Mouse (Mus musculus): Measurements from ENCODE around the gene Tmod2. TPM values are rescaled to one million over a fixed set of nuclear protein-coding genes. Genes with fewer than 3 reads are reported as not detected.

Gene Tmod2
- polyA plus RNA-seq (2014; fragmentation: Illumina TruSeq; extraction: RNeasy Lipid Tissue Mini Kit (QIAGEN cat#74804); ENCODE audit: low read depth, low replicate concordance) = 0.85 TPM

DNA sequence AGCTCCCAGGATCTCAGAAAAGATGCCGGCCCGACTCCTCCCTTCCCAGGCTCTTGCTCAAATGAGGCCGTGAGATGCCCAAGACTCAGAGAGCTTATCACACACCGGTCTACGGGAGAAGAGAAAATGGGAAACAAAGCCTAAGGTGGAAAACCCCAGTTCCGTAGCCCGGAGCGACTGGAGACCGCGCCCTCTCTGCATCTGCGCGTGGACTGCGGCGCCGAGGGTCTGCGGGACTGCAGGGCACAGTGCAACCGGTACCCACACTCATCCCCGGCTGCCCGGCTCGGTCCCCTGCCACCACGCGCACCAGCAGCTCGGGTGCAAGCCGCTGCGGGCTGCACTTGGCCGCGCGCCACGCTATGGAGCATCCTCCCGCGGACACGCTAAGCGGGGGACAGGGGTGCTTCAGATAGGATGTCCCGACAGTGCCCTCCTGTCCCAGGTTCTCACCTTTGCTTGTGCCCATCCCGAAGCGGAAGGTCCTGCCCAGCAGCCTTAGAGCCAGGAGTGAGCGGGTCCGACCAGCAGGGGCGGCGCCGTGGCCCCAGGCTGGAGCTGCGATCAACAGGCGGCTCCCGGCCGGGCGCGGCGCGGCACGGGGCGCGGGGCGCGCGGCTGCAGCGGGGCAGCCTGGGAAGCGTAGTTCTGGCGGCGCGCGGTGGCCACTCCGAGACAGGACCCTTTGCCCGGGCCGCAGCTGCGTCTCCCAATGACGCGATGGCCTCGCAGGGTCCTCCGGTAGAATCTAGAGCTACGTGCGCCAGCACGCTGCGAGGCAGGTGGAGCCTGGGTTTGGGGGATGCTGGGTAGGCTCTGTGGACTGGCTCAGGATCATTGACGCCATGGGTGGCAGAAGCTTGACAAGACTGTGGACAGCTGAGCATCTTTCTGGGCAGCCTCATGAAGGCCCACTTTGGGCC is at the start of gene Tmod2:
Tmod2 (minus strand) TSS at position 755 of the 923 bp plus-strand sequence.

DNA sequence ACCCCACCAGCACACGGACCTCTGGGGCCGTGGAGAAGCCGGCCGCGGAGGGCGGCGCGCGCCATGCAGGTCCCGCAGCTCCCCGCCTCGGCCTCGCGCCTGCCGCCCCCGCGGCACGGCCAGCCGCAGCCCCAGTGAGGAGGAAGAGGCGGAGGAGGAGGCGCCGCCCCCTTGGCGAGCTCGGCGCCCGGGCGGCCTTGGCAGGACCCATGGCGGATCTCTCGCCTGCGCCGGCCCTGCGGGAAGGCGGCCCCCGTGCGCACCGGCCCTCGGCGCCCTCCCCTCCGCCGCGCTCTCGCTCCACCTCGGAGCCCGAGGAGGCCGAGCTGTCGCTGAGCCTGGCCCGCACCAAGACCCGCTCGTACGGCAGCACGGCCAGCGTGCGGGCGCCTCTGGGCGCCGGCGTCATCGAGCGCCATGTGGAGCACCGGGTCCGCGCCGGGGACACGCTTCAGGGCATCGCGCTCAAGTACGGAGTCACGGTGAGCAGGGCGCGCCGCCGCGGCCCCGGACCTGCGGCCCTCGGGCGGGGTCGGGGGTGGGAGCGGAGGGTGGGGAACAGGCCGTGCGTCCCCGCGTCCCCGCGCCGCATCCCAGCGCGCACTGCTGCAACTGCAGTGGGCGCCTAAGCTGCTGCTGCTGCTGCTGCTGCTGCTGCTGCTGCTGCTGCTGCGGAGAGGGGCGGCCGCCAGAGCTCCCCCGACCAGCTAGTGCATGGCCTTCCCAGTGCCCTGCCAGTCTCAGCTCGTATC is 14.6 kb upstream of the Tmod2 start, which contains the start of gene Lysmd2:
Lysmd2 (plus strand) TSS at position 186 of the 752 bp plus-strand sequence.

DNA sequence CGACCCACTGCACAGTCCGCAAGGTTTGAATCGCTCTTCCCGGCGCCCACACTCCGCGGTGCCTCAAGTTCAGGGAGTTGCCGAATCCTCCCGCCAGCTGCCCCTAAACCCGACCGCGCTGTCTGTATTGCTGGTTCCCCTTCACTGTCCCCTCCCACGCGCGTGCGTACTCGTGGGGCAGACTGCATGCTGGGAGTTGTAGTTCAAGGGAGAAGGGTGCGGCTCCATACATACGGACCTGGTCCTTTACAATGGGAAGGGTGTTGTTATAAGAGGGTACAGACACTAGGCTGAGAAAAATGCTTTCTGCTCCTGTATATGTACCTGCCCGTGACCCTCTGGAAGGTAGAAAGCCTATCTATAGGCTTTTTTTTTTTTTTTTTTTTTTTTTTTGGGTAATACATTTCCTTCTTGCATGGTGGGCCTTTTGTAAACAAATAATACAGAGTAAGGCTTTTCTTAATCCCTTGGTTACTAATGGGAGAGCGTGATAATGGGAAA is 51.6 kb downstream of the Tmod2 start, which contains the start of gene Tmod3:
Tmod3 (minus strand) TSS at position 146 of the 501 bp plus-strand sequence.

Other genes starting within 250 kb of the Tmod2 start
- 28.6 TPM for gene Mapk6, start 201.3 kb downstream of the Tmod2 start, polyA plus RNA-seq (2014; fragmentation: Illumina TruSeq; extraction: RNeasy Lipid Tissue Mini Kit (QIAGEN cat#74804); ENCODE audit: low read depth, low replicate concordance)
- 29.6 TPM for gene Leo1, start 169.8 kb downstream of the Tmod2 start, polyA plus RNA-seq (2014; fragmentation: Illumina TruSeq; extraction: RNeasy Lipid Tissue Mini Kit (QIAGEN cat#74804); ENCODE audit: low read depth, low replicate concordance)
- 77.8 TPM for gene Tmod3, start 51.7 kb downstream of the Tmod2 start, polyA plus RNA-seq (2014; fragmentation: Illumina TruSeq; extraction: RNeasy Lipid Tissue Mini Kit (QIAGEN cat#74804); ENCODE audit: low read depth, low replicate concordance)
- 1.2 TPM for gene Lysmd2, start 14.4 kb upstream of the Tmod2 start, polyA plus RNA-seq (2014; fragmentation: Illumina TruSeq; extraction: RNeasy Lipid Tissue Mini Kit (QIAGEN cat#74804); ENCODE audit: low read depth, low replicate concordance)
- not detected for gene Scg3, start 72.7 kb upstream of the Tmod2 start, polyA plus RNA-seq (2014; fragmentation: Illumina TruSeq; extraction: RNeasy Lipid Tissue Mini Kit (QIAGEN cat#74804); ENCODE audit: low read depth, low replicate concordance)
- 1.9 TPM for gene Bmp5, start 164.0 kb upstream of the Tmod2 start, polyA plus RNA-seq (2014; fragmentation: Illumina TruSeq; extraction: RNeasy Lipid Tissue Mini Kit (QIAGEN cat#74804); ENCODE audit: low read depth, low replicate concordance)

All from kidney, adult 10 weeks (tissue).